ENCODE assay signal across 33 mouse cellular contexts in the genomic region with DNA sequence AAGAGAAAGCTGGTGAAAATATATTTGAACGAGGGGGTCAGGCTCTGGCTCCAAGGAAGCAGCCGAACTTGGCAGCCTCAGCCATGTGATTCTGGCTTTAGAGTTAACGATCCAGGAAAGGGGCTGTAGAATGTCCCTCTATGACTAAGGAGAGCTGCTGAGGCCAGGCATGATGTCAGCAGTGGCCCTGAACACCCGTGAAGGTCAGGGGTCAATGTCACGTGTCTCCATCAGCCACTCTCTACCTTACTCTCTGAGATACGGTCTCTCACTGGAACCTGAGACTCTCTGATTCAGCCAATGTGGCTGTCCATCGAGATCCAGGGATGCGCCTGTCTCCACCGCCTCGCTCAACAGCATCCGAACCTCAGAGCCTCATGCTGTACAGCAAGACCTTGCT. TPM values are rescaled to one million over a fixed set of nuclear protein-coding genes. Genes with fewer than 3 reads are reported as not detected.
"Had no signal": no experiment of that assay in that cellular context is flagged by ENCODE, and none has a peak within 500 bp of the region (broad histone marks: within the 10 kb centered on the region; RNA-seq: fewer than 3 reads in every experiment).

No protein-coding gene starts in this region.

- H3K27ac ChIP-seq: heart, embryonic 10.5 days; hindbrain, embryonic 10.5 days; hindbrain, embryonic 12.5 days; hindbrain, embryonic 14.5 days; intestine, embryonic 15.5 days; layer of hippocampus, adult 2 months; limb, embryonic 10.5 days; limb, embryonic 12.5 days; liver, embryonic 13.5 days; liver, embryonic 15.5 days had no signal

- H3K4me3 ChIP-seq: heart, embryonic 10.5 days; heart, embryonic 12.5 days; hindbrain, embryonic 10.5 days; hindbrain, embryonic 12.5 days; intestine, embryonic 15.5 days; layer of hippocampus, adult 2 months; limb, embryonic 10.5 days; limb, embryonic 12.5 days; liver, embryonic 13.5 days; liver, embryonic 15.5 days had no signal

- DNase-seq: gastrocnemius, postnatal 14 days; heart, adult 18-20 months; heart, postnatal 10 days; heart, postnatal 4 days; kidney, adult 18-20 months; kidney, adult 8-10 months; kidney, postnatal 10 days; kidney, postnatal 25 days; kidney, postnatal 4 days; liver; liver, embryonic 13.5 days had no signal

RNA-seq across cellular contexts. Expression of a gene that starts 27.4 kb away (rescaled TPM):
- total RNA-seq: gastrocnemius, postnatal 14 days; gastrocnemius, postnatal 4 days; granulocyte monocyte progenitor cell, adult 5-6 weeks; heart, postnatal 10 days; heart, postnatal 4 days; layer of hippocampus, postnatal 10 days had no signal
- polyA plus RNA-seq: heart, embryonic 12.5 days; heart, embryonic 14.5 days; heart, embryonic 16.5 days; kidney, embryonic 14.5 days; kidney, embryonic 16.5 days; limb, embryonic 10.5 days; limb, embryonic 12.5 days; liver, embryonic 11.5 days; liver, embryonic 13.5 days; liver, embryonic 15.5 days had no signal

RNA-seq across cellular contexts. Expression of a gene that starts 45.5 kb away (rescaled TPM):
- total RNA-seq: gastrocnemius, postnatal 14 days; gastrocnemius, postnatal 4 days; granulocyte monocyte progenitor cell, adult 5-6 weeks; layer of hippocampus, postnatal 10 days; left cerebral cortex, adult 8-10 months; left cerebral cortex, postnatal 10 days; left cerebral cortex, postnatal 25 days had no signal
- polyA plus RNA-seq: heart, embryonic 12.5 days; heart, embryonic 14.5 days; hindbrain, embryonic 12.5 days; hindbrain, embryonic 14.5 days; inflammation-experienced regulatory T-cells, adult 6 months; kidney, embryonic 14.5 days; liver, embryonic 11.5 days; liver, embryonic 13.5 days; liver, embryonic 15.5 days had no signal
